Mouse (Mus musculus): ENCODE measurements around the gene Hist1h2bj. TPM values are rescaled to one million over a fixed set of nuclear protein-coding genes. Genes with fewer than 3 reads are reported as not detected.

The Hist1h2bj gene
- polyA plus RNA-seq, 1 experiment from 2014 or later: 7.7 TPM

GRCm38 (mm10) chr13:21998412-21998811 lies 44.6 kb upstream of the Hist1h2bj start:
- Histone ChIP-seq H3K36me3 (ENCODE audit: control insufficient read depth, insufficient read depth, low read length) (no peaks in the 10 kb centered on the region), H3K4me1 (ENCODE audit: control insufficient read depth, insufficient read depth, low read length) (no peaks in the 10 kb centered on the region), H3K4me3 (ENCODE audit: low read length) (no peak overlapping the region), H3K9ac (ENCODE audit: low read depth, low read length) (no peak overlapping the region), H3K27me3 (replicated peaks; ENCODE audit: control insufficient read depth, insufficient read depth, low read length) (peaks cover 62% of the 10 kb centered on the region), H3K27ac (ENCODE audit: low read length) (no peak overlapping the region), H3K4me2 (ENCODE audit: low read depth, low read length) (no peak overlapping the region), H3K9me3 (ENCODE audit: control insufficient read depth, low read length) (no peaks in the 10 kb centered on the region)
- ATAC-seq: no peak
- WGBS: 34% methylated on average over 3 of the region's 3 CpGs

GRCm38 (mm10) chr13:21999147-21999546 lies 43.9 kb upstream of the Hist1h2bj start:
- Histone ChIP-seq H3K4me3 (ENCODE audit: low read length) (no peak overlapping the region), H3K27ac (ENCODE audit: low read length) (no peak overlapping the region), H3K27me3 (replicated peaks; ENCODE audit: control insufficient read depth, insufficient read depth, low read length) (peaks cover 67% of the 10 kb centered on the region), H3K9me3 (ENCODE audit: control insufficient read depth, low read length) (no peaks in the 10 kb centered on the region), H3K4me2 (ENCODE audit: low read depth, low read length) (no peak overlapping the region), H3K36me3 (ENCODE audit: control insufficient read depth, insufficient read depth, low read length) (no peaks in the 10 kb centered on the region), H3K4me1 (ENCODE audit: control insufficient read depth, insufficient read depth, low read length) (no peaks in the 10 kb centered on the region), H3K9ac (ENCODE audit: low read depth, low read length) (no peak overlapping the region)
- no peak for ATAC-seq
- 43% methylated on average over 4 of the region's 4 CpGs for WGBS

- Histone ChIP-seq H3K4me1 (ENCODE audit: control insufficient read depth, insufficient read depth, low read length) (0 out of 2 replicates have a peak, but pooled peaks cover 7% of the 10 kb centered on the region), H3K9me3 (ENCODE audit: control insufficient read depth, low read length) (no peaks in the 10 kb centered on the region), H3K27ac (ENCODE audit: low read length) (no peak overlapping the region), H3K36me3 (ENCODE audit: control insufficient read depth, insufficient read depth, low read length) (no peaks in the 10 kb centered on the region), H3K9ac (ENCODE audit: low read depth, low read length) (no peak overlapping the region), H3K4me3 (ENCODE audit: low read length) (no peak overlapping the region), H3K4me2 (ENCODE audit: low read depth, low read length) (no peak overlapping the region), H3K27me3 (replicated peaks; ENCODE audit: control insufficient read depth, insufficient read depth, low read length) (peaks cover 74% of the 10 kb centered on the region)
- 66% methylated on average over 2 of the region's 2 CpGs for WGBS
- no peak for ATAC-seq
Observed at GRCm38 (mm10) chr13:22001346-22001745, 41.7 kb upstream of the Hist1h2bj start.

GRCm38 (mm10) chr13:22001823-22002222 lies 41.2 kb upstream of the Hist1h2bj start:
- no peaks in the 10 kb centered on the region for H3K9me3 ChIP-seq (ENCODE audit: control insufficient read depth, low read length)
- ATAC-seq: no peak
- H3K4me3 ChIP-seq (ENCODE audit: low read length): no peak overlapping the region
- no peak overlapping the region for H3K27ac ChIP-seq (ENCODE audit: low read length)
- no peak overlapping the region for H3K9ac ChIP-seq (ENCODE audit: low read depth, low read length)
- WGBS: 28% methylated on average over 5 of the region's 5 CpGs
- H3K27me3 ChIP-seq (replicated peaks; ENCODE audit: control insufficient read depth, insufficient read depth, low read length): peaks cover 76% of the 10 kb centered on the region
- H3K4me1 ChIP-seq (ENCODE audit: control insufficient read depth, insufficient read depth, low read length): peaks cover 10% of the 10 kb centered on the region; the same call in 1 of the 2 replicates
- no peak overlapping the region for H3K4me2 ChIP-seq (ENCODE audit: low read depth, low read length)
- H3K36me3 ChIP-seq (ENCODE audit: control insufficient read depth, insufficient read depth, low read length): no peaks in the 10 kb centered on the region

GRCm38 (mm10) chr13:22005605-22006333 lies 37.2 kb upstream of the Hist1h2bj start:
- Histone ChIP-seq H3K9me3 (ENCODE audit: control insufficient read depth, low read length) (no peaks in the 10 kb centered on the region), H3K4me1 (ENCODE audit: control insufficient read depth, insufficient read depth, low read length) (peaks cover 15% of the 10 kb centered on the region; the same call in 1 of the 2 replicates), H3K9ac (ENCODE audit: low read depth, low read length) (peak overlapping the region; percentile 69), H3K27me3 (replicated peaks; ENCODE audit: control insufficient read depth, insufficient read depth, low read length) (peaks cover 83% of the 10 kb centered on the region), H3K36me3 (ENCODE audit: control insufficient read depth, insufficient read depth, low read length) (no peaks in the 10 kb centered on the region), H3K27ac (ENCODE audit: low read length) (peak overlapping the region; percentile 45), H3K4me3 (ENCODE audit: low read length) (peak overlapping the region; percentile 69), H3K4me2 (ENCODE audit: low read depth, low read length) (peak overlapping the region; percentile 96)
- ATAC-seq: peak; percentile 93
- under 1% methylated on average over 45 of the region's 45 CpGs for WGBS

GRCm38 (mm10) chr13:22006334-22007120 lies 36.5 kb upstream of the Hist1h2bj start:
- ATAC-seq: peak; percentile 95
- H3K27ac ChIP-seq (ENCODE audit: low read length): peak overlapping the region; percentile 45
- peak overlapping the region; percentile 96 for H3K4me2 ChIP-seq (ENCODE audit: low read depth, low read length)
- peaks cover 15% of the 10 kb centered on the region; the same call in 1 of the 2 replicates for H3K4me1 ChIP-seq (ENCODE audit: control insufficient read depth, insufficient read depth, low read length)
- WGBS: under 1% methylated on average over 38 of the region's 38 CpGs
- H3K9ac ChIP-seq (ENCODE audit: low read depth, low read length): peak overlapping the region; percentile 69
- no peaks in the 10 kb centered on the region for H3K9me3 ChIP-seq (ENCODE audit: control insufficient read depth, low read length)
- no peaks in the 10 kb centered on the region for H3K36me3 ChIP-seq (ENCODE audit: control insufficient read depth, insufficient read depth, low read length)
- H3K4me3 ChIP-seq (ENCODE audit: low read length): peak overlapping the region; percentile 69
- peaks cover 80% of the 10 kb centered on the region for H3K27me3 ChIP-seq (replicated peaks; ENCODE audit: control insufficient read depth, insufficient read depth, low read length)

- Histone ChIP-seq H3K9ac (ENCODE audit: low read depth, low read length) (peak overlapping the region; percentile 64), H3K27me3 (replicated peaks; ENCODE audit: control insufficient read depth, insufficient read depth, low read length) (peaks cover 76% of the 10 kb centered on the region), H3K36me3 (ENCODE audit: control insufficient read depth, insufficient read depth, low read length) (no peaks in the 10 kb centered on the region), H3K9me3 (ENCODE audit: control insufficient read depth, low read length) (no peaks in the 10 kb centered on the region), H3K4me1 (ENCODE audit: control insufficient read depth, insufficient read depth, low read length) (peaks cover 15% of the 10 kb centered on the region; the same call in 1 of the 2 replicates), H3K4me2 (ENCODE audit: low read depth, low read length) (peak overlapping the region; percentile 96), H3K27ac (ENCODE audit: low read length) (no peak overlapping the region), H3K4me3 (ENCODE audit: low read length) (peak overlapping the region; percentile 69)
- 3% methylated on average over 18 of the region's 18 CpGs for WGBS
- no peak; the same call in 1 of the 2 replicates for ATAC-seq
Observed at GRCm38 (mm10) chr13:22007121-22007510, 35.9 kb upstream of the Hist1h2bj start.

- Histone ChIP-seq H3K27me3 (replicated peaks; ENCODE audit: control insufficient read depth, insufficient read depth, low read length) (peaks cover 75% of the 10 kb centered on the region), H3K9me3 (ENCODE audit: control insufficient read depth, low read length) (no peaks in the 10 kb centered on the region), H3K27ac (ENCODE audit: low read length) (no peak overlapping the region), H3K4me2 (ENCODE audit: low read depth, low read length) (no peak overlapping the region), H3K9ac (ENCODE audit: low read depth, low read length) (no peak overlapping the region), H3K4me3 (ENCODE audit: low read length) (no peak overlapping the region), H3K4me1 (ENCODE audit: control insufficient read depth, insufficient read depth, low read length) (peaks cover 15% of the 10 kb centered on the region; the same call in 1 of the 2 replicates), H3K36me3 (ENCODE audit: control insufficient read depth, insufficient read depth, low read length) (no peaks in the 10 kb centered on the region)
- no peak for ATAC-seq
- 54% methylated on average over 7 of the region's 7 CpGs for WGBS
Observed at GRCm38 (mm10) chr13:22007872-22008271, 35.1 kb upstream of the Hist1h2bj start.

GRCm38 (mm10) chr13:22008707-22009106 lies 34.3 kb upstream of the Hist1h2bj start:
- no peak for ATAC-seq

More at GRCm38 (mm10) chr13:22008707-22009106, 34.3 kb upstream of the Hist1h2bj start:
- Histone ChIP-seq H3K4me1 (ENCODE audit: control insufficient read depth, insufficient read depth, low read length) (peaks cover 15% of the 10 kb centered on the region; the same call in 1 of the 2 replicates), H3K4me2 (ENCODE audit: low read depth, low read length) (no peak overlapping the region), H3K27ac (ENCODE audit: low read length) (no peak overlapping the region), H3K9me3 (ENCODE audit: control insufficient read depth, low read length) (no peaks in the 10 kb centered on the region), H3K36me3 (ENCODE audit: control insufficient read depth, insufficient read depth, low read length) (no peaks in the 10 kb centered on the region), H3K27me3 (replicated peaks; ENCODE audit: control insufficient read depth, insufficient read depth, low read length) (peaks cover 69% of the 10 kb centered on the region), H3K9ac (ENCODE audit: low read depth, low read length) (no peak overlapping the region), H3K4me3 (ENCODE audit: low read length) (no peak overlapping the region)
- 76% methylated on average over 3 of the region's 3 CpGs for WGBS
